Mouse (Mus musculus) adrenal gland, postnatal 4 days (tissue): ENCODE results near the gene Myo18b. TPM values are rescaled to one million over a fixed set of nuclear protein-coding genes. Genes with fewer than 3 reads are reported as not detected.

Experiments
- DNase-seq, 2 experiments: peaks; one replicate each; pipeline ENCODE4 v3.0.0; 2021 to 2022; ENCODE audit warnings: low spot score in 2 of 2, mixed read lengths in 2 of 2
- total RNA-seq, 2 experiments: library from RNA; stranded (reverse); gene quantifications; 2 replicates each; pipeline ENCODE4 v1.2.3; 2021

Gene Myo18b
- total RNA-seq, 2 experiments from 2014 or later: 2.4 to 6.6 TPM

DNA sequence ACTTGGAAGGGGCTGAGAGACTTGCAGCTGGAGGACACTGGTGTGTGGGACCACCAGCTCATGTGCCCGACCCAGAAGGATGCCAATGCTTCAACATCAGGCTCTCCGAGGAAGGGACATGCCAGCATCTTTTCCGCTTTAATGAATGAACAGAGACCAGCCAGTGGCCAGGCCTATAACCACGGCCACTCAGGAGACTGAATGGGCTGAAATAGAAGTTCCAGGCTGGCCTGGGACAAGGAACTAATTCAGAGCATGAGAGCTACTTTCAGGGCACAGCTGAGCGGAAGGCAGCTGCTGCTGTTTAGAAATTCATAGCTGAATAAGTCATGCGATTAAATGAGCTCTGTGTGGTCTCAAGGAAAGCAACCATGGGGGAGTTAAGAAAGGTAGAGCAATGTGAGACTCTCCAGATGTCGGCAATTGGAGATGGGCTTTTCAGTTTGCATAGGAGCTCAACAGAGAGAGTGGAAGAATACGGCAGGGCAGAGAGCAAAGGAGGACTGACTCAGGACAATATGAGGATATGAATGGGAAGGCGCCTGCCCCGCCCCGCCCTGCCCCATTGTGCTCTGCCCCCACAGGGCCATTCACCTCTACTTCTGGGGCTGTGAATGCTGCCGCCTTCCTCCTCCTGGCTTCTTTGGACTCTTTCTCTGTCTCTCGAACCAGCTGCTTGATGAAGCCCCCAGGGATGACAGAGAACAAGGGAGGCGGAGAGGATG, 18.6 kb downstream of the Myo18b start:
- no peak for DNase-seq

GRCm38 (mm10) chr5:112876846-112877390, 19.2 kb downstream of the Myo18b start:
- peak in 1 of 2 experiments; percentile 11 for DNase-seq

- no peak for DNase-seq
Measured at GRCm38 (mm10) chr5:112872999-112873398, 23.2 kb downstream of the Myo18b start.

- peak; percentile 41 to 68 for DNase-seq
Measured at GRCm38 (mm10) chr5:112870729-112871128, 25.4 kb downstream of the Myo18b start.

DNA sequence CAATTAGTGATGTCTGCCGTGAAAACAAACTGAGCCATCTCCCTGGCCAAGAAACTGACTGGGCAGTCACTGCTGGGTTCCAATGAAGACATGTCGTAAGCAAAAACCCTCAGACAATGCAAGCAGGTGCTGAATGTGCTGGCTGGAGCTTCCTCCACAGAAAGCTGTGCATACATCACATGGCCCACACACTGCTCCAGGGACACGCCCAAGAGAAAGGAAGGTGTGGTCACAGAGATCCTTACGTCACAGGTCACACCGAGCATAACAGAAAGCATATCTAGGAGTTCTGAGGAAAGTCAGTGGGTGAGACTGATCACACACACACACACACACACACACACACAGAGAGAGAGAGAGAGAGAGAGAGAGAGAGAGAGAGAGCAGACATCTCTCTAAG, 27.5 kb downstream of the Myo18b start:
- no peak for DNase-seq

DNA sequence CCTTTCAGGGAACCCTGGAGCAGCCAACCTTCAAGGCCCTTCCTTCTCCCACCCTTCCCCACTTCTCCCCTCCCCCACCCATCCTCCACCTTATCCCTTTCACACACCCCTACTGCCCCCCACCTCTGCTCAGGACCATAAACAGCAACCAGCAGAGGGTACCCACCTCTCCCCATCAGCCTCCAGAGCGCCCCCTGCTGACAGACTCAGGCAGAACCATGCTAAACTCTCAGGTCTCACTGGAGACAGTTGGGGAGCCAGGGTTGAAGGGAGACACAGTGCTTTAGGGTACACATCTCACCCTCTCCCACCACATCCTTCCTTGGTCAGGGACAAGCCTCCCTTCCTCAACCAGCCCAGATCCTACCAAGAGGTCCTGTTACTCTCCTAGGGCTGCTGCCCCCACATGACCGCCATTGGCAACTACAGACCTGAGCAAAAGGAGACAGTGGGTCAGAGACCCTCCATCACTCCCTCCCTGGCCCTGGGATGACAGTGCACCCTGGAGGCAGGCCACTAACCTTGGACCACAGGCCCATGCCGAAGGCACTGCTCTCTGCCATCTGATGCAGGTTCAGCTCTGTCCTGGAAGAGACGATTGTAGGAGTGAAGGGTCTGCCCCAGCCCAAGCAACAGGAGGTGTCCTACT, 31.3 kb downstream of the Myo18b start:
- DNase-seq: peak in 1 of 2 experiments; percentile 36

- DNase-seq: peak in 1 of 2 experiments; percentile 12
Measured at GRCm38 (mm10) chr5:112859379-112860035, 36.7 kb downstream of the Myo18b start.

DNA sequence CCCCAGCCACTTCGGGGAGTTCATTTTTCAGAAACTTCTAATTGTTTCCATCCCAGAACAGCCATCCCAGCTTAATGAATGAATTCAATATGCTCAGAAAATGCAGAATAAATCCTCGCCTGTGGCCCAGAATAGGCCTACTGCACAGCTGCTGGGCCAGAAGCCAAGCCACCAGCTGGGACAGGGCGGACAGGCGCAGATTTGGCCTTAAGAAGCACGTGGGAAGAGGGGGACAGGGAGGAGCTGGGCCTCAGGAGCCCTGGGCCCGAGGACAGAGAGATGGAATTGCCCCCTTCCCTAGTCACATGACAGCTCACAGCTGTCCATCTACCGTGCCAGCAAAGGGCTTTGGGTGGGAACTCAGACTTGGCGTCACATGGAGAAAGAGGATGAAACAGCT, 43.0 kb downstream of the Myo18b start:
- DNase-seq: no peak

GRCm38 (mm10) chr5:112851389-112851788, 44.8 kb downstream of the Myo18b start:
- no peak for DNase-seq

DNA sequence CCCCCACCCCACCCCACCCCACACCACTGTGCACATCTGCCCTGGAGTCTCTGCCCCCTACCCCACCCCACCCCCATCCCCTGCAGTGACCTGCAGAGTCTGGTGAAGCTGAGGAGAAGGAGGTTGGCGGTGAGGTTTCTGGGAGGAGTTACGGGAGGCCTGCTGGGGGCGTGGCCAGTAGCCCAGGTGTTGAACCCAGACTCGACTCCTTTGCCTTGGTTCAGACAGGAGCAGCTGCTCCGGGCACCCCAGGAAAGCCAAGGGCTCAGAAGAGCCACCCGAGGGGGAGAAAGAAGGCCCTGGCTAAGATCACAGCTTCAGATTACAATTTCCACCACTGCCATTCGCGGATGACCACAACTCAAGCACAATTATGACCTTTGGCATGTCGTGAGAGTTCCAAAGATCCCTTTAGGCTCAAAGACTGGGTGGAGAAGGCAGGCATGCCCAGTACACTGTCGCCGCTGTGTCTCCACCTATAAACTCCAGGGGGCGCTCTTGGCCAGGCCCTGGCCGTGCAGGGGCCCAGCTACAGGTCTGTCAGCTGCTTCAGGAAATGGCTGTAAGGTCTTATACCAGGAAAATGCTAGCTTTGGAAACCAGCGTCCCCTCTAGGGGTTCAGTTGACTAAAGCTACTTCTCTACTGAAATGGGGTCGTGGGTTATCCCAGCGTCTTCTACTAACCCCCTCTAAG, 47.4 kb downstream of the Myo18b start:
- peak; percentile 28 to 31 for DNase-seq

- no peak for DNase-seq
Measured at GRCm38 (mm10) chr5:112847985-112848542, 48.1 kb downstream of the Myo18b start.

DNA sequence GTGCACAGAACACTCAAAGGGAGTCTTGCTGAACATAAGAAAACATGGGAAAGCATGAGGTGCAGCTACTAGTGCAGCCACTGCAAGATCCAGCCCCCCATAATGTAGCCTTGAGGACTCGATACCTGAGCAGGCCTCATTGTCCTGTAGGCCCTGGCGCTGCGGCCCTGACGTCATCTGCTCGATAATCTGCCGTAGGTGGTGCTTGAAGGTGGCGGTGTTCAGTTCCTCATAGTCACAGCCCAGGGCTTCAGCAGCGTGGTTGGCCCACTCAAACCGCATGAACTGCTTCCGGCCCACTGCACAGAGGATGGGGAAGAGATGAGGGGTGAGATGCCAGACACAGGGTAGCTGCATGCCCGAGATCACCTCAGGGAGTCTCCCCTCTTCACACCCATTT, 50.0 kb downstream of the Myo18b start:
- no peak for DNase-seq

DNA sequence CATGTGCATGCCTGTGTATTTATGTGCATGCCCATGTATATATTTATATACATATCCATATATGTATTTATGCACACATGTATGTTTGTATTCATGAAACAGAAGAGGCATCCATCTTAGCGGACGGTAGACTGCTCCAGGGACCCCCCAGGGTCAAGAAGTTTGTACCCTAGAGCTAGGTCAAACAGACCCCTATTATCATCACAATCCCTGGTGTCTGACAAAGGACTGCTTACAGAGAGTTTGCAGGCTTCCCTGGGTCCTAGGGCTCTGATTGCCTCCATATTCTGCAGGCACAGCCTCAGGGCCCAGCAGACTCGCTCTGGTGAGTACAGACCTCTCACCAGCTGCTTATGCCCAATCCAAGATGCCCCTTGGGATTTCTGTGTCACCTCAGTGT, 51.7 kb downstream of the Myo18b start:
- DNase-seq: no peak

GRCm38 (mm10) chr5:112843676-112844257, 52.4 kb downstream of the Myo18b start:
- no peak for DNase-seq

DNA sequence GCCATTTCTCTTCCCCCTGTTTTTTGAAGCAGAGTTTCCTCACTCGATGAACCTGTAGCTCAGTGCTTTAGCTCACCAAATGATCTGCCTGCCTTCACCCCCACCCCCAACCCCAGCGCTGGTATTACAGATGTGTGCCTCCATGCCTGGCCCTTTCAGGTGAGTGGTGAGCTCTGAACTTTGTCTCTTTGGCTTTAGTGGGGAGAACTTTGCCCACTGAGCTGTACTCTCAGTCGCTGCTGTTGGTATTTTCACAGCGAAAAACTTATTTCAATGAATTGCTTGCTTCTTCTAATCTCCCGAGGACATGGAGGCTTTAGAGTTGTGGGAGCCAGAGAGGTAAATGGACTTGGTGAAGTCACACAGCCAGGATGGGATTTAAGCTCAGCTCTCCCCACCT, 53.5 kb downstream of the Myo18b start:
- DNase-seq: no peak

DNA sequence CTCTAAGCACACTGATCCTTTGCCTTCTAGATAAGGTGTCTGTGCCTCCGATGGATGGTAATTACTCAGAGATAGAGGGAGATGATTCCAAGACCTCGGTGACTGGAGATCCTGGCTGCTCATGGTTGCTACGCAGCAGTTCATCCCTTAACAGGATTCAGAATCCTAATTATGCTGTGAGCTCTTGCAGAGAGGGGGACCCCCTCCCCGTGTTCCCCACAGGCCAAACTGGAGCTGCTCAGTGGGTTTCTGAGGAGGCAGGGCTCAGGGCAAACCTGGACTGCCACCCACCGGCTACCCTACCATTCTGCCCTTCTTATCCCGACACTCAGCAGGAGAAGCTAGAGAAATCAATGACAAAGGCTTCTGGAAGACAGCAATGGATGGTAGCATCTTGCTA, 54.3 kb downstream of the Myo18b start:
- no peak for DNase-seq

DNA sequence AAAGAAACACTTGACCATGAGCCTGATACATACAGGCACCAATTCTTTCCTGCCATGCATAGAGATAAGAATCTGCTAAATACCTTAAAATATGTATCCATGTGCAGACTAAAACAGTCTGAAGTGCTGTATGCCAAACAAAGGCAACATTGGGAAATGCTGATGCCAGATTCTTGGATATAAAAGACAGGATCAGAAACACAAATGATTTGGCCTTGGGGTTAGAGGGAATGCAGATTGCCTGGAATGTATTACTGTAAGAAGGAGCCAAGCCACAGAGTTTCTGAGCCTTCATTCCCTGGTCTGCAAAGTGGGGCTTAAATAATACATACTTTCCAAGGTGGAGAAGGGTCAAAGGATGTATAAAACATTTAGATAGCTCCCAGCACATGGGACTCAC, 61.3 kb downstream of the Myo18b start:
- DNase-seq: no peak

DNA sequence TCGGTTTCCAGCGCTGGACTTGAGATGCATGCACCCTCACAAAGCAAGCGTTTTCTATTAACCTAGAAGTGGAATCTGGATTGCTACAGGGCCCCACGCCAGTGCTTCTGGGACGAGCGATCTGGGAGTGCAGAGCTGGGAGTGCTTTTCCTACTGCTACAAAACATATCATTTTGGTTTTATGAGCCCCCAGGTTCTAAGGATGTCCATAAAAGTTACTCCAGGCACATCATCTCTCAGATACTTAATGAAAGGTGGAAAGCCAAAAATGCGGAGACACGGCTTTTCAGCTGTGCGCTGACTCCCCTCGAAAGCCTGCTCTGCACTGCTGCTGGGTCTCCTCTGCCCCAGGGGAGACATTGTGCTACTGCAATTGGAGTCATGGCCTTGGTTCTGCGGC, 62.3 kb downstream of the Myo18b start:
- no peak for DNase-seq

- DNase-seq: no peak
Measured at GRCm38 (mm10) chr5:112825091-112825794, 70.9 kb downstream of the Myo18b start.

DNA sequence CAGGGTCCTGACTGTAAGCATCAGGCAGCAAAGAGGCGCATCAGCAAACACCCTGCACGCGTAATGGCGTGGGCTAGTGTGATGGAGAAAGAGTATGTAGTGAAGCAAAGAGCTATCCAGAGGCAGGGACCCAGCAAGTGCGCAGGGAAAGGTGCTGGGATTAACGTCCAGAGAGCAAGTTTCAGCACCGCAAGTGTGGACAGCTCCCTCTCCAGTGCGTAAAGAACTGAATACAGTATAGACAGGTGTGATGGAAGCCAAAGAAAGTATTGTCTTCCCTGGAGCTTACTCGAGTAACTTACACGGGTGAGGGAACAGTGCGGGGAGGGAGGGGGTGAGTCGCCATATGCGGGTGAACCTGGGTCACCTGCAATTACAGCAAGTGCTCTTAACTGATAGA, 71.8 kb downstream of the Myo18b start:
- peak in 1 of 2 experiments; percentile 13 for DNase-seq
